Mouse (Mus musculus) fat pad, adult 2 months (tissue): Measurements from ENCODE around the gene Cyb561d2.

Experiments used
- DNase-seq: peaks from one replicate; pipeline ENCODE4 v3.0.0-alpha.2; 2011; ENCODE audit warnings: low read depth, low spot score; ENCODE audit errors: extremely low read depth

Gene Cyb561d2

GRCm38 (mm10) chr9:107526198-107527026 lies 15.6 kb downstream of the Cyb561d2 start:
- DNase-seq: no peak

DNA sequence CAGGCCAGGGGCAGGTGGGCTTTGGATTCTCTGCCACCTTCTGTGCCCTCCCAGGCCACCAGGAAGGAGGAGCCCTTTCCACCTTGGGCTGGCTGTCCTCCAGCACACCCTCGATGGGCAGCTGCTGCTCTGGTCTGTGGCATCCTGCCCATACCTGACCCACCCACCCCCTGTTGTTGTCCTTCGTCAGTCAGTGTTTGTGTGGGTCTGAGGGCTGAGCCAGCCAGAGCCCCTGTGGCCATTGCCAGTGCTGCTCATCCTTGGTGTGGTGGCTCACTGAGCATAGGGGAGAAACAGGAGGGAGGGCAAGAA lies 19.6 kb downstream of the Cyb561d2 start:
- DNase-seq: no peak

DNA sequence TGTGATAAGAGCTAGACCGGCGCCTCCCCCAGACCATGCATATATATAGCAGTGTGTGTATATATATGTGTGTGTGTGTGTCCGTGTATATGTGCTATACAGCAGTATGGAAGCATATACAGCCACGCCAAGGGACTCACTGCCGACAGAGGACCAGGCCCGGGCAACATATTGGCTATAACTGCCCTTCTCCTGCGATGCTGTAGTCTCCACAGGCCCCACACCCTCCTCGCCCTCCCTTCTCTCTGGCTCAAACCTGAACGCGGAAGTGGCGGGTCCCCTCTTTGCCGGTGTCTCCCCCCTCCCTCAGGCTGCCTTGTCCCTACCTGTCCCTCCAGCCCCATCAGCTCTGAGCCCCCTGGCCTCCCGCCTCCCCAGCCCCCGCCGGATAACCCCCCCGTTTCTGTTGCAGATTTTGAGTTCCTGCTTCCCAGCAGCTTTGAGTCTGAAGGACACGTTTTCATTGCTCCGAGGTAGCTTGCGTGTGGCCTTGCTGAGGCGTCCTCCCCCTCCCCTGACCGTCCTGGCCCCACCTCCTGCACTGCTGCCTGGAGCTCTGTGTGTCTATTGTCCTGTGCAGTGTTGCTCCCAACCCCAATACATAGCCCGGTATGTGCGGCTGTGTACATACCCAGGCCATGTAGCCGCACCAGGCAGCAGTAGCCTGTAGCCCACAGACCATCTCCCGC lies 20.1 kb downstream of the Cyb561d2 start:
- DNase-seq: no peak

- DNase-seq: no peak
These were observed 20.8 kb downstream of the Cyb561d2 start for GRCm38 (mm10) chr9:107521190-107521589.

DNA sequence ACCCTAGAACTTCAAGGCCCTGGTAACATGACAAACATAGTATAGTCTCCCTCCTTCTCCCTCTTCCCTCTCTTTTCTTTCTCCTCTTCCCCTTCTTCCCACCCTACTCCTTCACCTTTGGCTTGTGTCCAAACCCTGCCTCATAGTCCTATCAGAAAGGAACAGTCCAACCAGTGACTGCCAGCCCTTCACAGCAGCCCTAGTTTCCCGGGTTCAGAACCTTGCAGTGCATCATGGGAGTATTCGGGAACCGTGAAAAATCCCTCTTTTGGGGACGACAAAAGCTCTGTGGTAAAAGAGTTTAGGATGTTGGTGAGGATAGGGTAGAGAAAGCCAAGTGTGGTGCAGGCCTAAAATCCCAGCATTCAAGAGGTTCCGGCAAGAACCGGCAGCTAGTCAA lies 21.7 kb downstream of the Cyb561d2 start:
- no peak for DNase-seq

DNA sequence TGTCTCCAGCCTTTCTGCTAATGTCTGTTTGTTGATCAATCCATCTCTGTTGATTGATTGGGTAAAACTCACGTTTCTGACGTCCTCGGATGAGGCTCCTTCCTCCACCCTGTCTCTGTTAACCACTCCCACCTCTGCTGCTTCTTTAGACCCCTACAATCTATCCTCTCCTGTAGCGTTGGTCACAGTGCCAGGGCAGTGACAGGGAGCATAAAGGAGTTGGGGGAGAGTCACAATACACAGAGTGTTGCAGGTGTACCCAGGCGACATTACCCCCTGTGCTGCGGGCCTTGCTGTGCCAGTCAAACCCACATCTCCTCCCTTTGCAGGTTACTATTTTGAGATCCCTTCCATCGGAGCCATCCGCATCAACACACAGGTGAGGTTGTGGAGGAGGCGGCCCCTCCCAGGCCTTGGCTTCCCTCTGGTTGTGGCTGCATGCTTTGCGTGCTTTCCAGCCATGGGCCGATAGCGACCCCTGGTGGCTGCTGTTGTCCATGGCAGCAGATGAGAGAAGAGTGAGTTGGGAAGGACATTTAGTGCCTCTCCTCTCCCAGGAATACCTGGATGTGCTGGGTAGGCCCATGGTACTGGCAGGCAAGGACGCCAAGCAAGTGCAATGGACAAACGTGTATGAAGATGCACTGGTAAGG lies 27.6 kb downstream of the Cyb561d2 start:
- DNase-seq: no peak

GRCm38 (mm10) chr9:107512326-107512725 lies 29.7 kb downstream of the Cyb561d2 start:
- DNase-seq: no peak

DNA sequence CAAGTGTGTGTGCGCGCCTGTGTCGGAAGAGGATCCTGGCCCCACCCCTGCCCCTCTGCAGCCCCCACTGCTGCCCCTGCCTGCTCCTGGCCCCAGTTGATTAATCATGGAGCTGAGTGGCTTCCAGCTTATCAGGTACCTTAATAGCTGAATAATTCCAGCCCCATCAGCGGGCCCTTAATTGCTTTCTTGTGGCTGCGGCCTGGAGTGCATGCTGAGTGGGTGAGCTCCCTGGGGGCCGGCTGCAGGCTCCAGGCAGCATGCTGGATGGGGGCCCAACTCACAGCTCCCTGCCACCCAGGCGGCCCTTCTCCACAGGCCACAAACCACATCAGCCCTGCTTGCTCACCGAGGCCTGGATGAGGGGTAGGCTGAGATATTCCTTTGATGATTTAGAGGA lies 30.6 kb downstream of the Cyb561d2 start:
- no peak for DNase-seq

GRCm38 (mm10) chr9:107510384-107511100 lies 31.5 kb downstream of the Cyb561d2 start:
- DNase-seq: no peak

DNA sequence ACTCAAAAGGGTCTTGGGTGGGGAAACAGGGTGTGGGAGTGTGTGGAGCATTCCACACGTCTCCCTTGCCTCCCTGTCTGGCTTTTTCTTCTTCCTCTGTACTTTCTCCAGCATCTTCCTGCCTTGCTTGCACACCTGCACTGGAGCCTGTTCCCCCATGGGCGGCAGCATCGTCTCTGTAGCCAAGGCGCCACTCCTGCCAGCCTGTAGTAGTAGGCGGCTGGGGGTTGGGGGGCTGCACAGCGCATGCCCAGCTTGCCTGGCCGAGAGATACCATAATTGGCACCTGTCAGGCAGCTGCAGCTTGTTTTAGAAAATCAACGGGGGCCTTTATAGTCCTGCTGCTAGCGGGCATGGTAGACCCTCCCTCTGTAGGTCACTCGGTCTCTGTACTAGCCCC lies 33.7 kb downstream of the Cyb561d2 start:
- DNase-seq: no peak

DNA sequence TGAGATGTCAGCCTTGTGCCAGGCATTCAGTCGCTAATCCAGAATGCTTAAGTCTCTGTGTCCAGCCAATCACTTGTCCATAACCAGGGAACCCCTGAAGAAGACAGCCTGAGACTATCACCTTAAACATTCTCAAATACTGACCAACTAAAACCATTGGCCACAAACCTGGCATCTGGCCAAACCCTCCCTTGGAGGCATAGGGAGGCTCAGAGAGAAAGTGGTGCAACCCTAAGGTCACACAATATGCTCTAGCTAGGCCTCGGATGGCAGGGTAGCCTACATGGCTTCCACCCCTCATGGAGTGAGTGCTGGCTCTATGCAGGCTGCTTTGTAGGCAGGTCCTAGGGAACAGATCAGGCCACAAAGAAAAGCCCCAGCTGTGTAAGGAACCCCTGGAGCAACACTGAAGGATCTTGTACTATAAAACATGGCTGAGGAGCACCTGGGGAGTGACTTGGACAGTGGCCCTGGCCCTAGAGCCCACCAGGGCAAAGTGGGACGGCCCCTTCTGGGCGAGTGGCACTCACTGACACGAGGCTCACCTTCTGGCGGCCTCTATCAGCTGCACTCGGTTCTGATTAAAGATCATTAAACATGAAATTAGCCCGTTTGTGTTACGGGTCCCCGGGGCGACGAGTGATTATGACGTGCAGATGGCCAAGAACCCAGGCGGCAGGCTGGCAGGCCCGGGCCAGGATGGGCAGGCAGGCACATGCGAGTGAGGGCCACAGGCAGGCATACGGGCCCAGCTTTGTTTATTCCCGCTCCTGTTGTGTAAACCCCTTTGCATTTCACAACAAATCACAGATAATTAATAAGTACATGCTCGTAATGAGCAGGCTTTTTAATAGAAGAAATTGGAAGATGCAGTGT lies 37.1 kb downstream of the Cyb561d2 start:
- DNase-seq: no peak

DNA sequence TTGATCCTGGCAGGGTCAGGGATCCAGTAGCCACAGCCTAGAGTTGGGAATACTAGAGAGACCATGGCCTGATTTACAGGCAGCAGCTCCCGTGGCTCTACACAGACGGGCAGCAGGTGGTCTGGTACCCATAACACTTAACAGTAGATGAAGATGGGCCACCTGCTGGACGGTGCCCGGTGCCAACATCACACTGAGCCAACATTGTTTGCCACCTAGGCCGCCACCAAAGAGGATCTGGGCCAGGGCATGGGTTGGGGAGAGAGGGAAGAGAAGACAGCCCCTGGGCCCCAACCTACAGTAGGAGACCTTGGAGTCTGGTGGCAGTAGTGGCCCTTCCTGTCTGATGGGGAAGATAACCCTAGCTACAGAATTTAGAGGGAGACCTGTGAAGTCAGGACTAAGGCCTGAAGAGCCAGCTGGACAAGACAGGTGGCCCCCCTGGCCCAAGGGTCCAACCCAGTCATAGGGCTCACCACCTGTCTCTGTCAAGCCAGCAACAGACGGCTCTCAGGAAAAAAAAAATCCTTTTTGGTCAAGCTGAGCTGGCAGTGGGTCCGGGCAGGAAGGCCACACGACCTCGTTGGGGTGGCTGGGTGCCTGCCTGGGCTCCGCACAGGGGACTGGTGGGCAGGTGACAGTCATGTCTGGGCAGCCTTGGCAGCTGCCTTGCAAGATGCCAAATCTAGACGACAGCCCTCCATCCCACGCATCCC lies 39.7 kb downstream of the Cyb561d2 start:
- DNase-seq: no peak

DNA sequence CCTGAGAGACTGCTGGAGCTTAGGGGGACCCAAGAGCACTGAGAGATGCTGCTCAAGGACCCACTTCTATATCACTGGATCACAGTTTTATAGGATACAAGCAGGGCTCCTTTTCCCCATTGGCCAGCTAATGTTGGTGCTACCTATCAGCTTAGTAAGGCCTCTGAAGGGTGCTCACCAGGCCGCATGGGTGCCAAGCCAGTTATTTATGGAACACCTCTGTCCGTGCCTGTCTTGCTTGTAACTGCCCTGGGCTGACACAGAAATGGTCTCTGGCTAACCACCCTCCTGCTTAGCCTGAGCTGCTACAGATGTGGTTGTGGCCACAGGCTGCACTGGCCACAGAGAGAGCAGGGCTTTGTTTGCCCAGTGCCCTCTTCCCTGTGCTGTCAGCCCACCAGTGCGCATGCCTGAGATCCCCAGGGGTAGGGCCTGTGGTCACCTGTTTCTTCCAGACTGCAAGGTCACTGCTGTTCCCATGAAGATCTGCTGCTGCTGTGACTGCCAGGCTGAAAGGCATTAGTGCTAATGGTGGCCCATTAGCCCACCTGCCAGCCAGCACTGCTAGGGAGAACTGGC lies 41.2 kb downstream of the Cyb561d2 start:
- DNase-seq: no peak

DNA sequence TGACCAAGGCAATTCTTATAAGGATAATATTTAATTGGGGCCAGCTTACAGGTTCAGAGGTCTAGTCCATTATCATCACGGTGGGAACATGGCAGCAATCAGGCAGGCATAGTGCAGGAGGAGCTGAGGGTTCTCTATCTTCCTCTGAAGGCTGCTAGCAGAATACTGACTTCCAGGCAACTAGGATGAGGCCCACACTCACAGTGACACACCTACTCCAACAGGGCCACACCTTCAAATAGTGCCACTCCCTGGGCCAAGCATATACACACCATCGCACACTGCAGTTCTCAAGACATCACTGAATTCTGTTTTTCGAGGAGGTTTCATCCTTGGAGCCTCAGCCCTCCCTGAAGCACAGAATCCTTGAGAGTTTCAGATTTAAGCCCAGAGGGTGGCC lies 45.6 kb downstream of the Cyb561d2 start:
- DNase-seq: no peak

DNA sequence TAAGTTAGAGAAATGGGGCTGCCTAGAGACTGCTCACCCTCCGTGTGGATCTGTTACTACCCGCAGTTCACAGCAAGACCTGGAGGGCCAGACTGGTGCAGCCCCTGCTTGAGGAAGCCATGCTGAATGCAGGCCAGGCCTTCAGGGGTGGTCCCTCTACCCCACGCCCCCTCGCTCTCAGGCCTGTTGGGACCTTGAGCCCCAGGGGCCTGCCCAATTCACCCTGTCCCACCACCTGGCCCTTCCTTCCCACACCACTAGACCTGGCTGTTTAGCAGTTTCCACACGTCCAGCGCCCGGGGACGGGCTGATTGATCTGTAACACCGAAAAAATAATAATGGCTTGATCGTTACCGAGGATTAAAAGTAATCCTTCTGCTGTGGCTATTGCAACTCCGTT lies 47.8 kb downstream of the Cyb561d2 start:
- DNase-seq: no peak

- DNase-seq: no peak
These were observed 48.5 kb downstream of the Cyb561d2 start for GRCm38 (mm10) chr9:107493511-107493910.

DNA sequence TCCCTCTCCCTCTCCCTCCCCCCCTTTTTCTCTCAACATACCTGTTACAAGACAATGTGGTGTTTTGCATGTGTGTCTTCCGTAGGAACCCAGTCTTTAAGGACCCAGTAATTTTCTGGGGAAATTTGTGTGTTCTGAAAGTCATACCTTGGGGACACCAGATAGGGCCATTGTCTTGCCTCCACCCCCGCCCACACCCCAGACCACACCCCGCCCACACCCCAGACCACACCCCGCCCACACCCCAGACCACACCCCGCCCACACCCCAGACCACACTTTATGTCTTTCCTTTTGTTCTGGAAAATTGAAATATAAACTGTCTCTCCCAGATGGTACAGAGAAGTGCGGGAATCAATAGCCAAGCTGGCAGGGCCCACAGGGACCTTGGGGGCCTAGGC lies 51.4 kb downstream of the Cyb561d2 start:
- DNase-seq: no peak

GRCm38 (mm10) chr9:107490146-107490545 lies 51.8 kb downstream of the Cyb561d2 start:
- DNase-seq: no peak
